Mouse (Mus musculus) liver, embryonic 13.5 days (tissue): ENCODE data around the gene Col13a1. TPM values are rescaled to one million over a fixed set of nuclear protein-coding genes. Genes with fewer than 3 reads are reported as not detected.

Source experiments
- ATAC-seq: fragments of 200-750 bp; cut with Nextera tagmentation; 2 replicates; pipeline ENCODE4 v1.8.0; 2017; ENCODE audit warnings: low read depth, mild to moderate bottlenecking, moderate number of reproducible peaks, moderate library complexity
- DNase-seq: peaks from one replicate; pipeline ENCODE4 v3.0.0; 2022
- H3K27ac ChIP-seq: fragments of 300-500 bp; sonication (generic); 2 replicates; pipeline ENCODE4 v1.5.1; 2015; ENCODE audit warnings: moderate library complexity, mild to moderate bottlenecking, inconsistent platforms
- H3K27me3 ChIP-seq: fragments of 300-500 bp; sonication (generic); 2 replicates; pipeline ENCODE4 v1.6.1; 2015; ENCODE audit warnings: mild to moderate bottlenecking, inconsistent platforms
- H3K36me3 ChIP-seq: fragments of 300-500 bp; sonication (generic); 2 replicates; pipeline ENCODE4 v1.6.1; 2015; ENCODE audit warnings: mild to moderate bottlenecking, inconsistent platforms
- H3K4me1 ChIP-seq: fragments of 300-500 bp; sonication (generic); replicated peaks from 2 replicates; pipeline ENCODE4 v1.6.1; 2015; ENCODE audit warnings: inconsistent platforms
- H3K4me2 ChIP-seq: fragments of 300-500 bp; sonication (generic); 2 replicates; pipeline ENCODE4 v1.6.1; 2015; ENCODE audit warnings: inconsistent platforms, mild to moderate bottlenecking, moderate library complexity
- H3K4me3 ChIP-seq: fragments of 300-500 bp; sonication (generic); replicated peaks from 2 replicates; pipeline ENCODE4 v1.5.1; 2015; ENCODE audit warnings: mild to moderate bottlenecking, inconsistent platforms
- H3K9ac ChIP-seq: fragments of 300-500 bp; sonication (generic); 2 replicates; pipeline ENCODE4 v1.6.1; 2015; ENCODE audit warnings: mild to moderate bottlenecking, inconsistent platforms
- H3K9me3 ChIP-seq: fragments of 300-500 bp; sonication (generic); replicated peaks from 2 replicates; pipeline ENCODE4 v1.6.1; 2016; ENCODE audit warnings: inconsistent platforms
- WGBS: fragments of 180-500 bp; shearing (Covaris S2); methylation state at CpG from one replicate; pipeline ENCODE4 v1.1.7; 2015; ENCODE audit not compliant: insufficient replicate concordance; 5-methylcytosine and 5-hydroxymethylcytosine counted together
- polyA plus RNA-seq: library from polyadenylated mRNA; unstranded; fragments of >200 nt; fragmentation: Nextera tagmentation; extraction: Ambion mirVana; gene quantifications from 2 replicates; pipeline ENCODE4 v1.2.1, GENCODE M21; 2015

Col13a1 gene
- polyA plus RNA-seq, 1 experiment from 2014 or later, result 1.4 TPM

- WGBS, result 69% methylated on average over 1 of the region's 1 CpGs
- ATAC-seq (no peak), DNase-seq (no peak)
These were observed 21.3 kb upstream of the Col13a1 start for GRCm38 (mm10) chr10:62000216-62000615.

GRCm38 (mm10) chr10:61999766-62000165 lies 20.9 kb upstream of the Col13a1 start:
- Histone ChIP-seq H3K9me3 (no peaks in the 10 kb centered on the region), H3K9ac (no peak overlapping the region), H3K4me2 (no peak overlapping the region), H3K4me3 (no peak overlapping the region), H3K27me3 (no peaks in the 10 kb centered on the region), H3K36me3 (no peaks in the 10 kb centered on the region), H3K4me1 (no peaks in the 10 kb centered on the region), H3K27ac (no peak overlapping the region)
- WGBS, result 56% methylated on average over 1 of the region's 1 CpGs
- no peak for ATAC-seq
- DNase-seq, result no peak

More at GRCm38 (mm10) chr10:62000216-62000615, 21.3 kb upstream of the Col13a1 start:
- Histone ChIP-seq H3K9me3 (no peaks in the 10 kb centered on the region), H3K36me3 (no peaks in the 10 kb centered on the region), H3K4me3 (no peak overlapping the region), H3K4me1 (no peaks in the 10 kb centered on the region), H3K27ac (no peak overlapping the region), H3K4me2 (no peak overlapping the region), H3K27me3 (no peaks in the 10 kb centered on the region), H3K9ac (no peak overlapping the region)

GRCm38 (mm10) chr10:61991481-61992424 lies 12.8 kb upstream of the Col13a1 start:
- 18% methylated on average over 11 of the region's 11 CpGs for WGBS
- no peaks in the 10 kb centered on the region for H3K36me3 ChIP-seq
- ATAC-seq (no peak), DNase-seq (no peak)
- no peaks in the 10 kb centered on the region for H3K27me3 ChIP-seq
- H3K9ac ChIP-seq, result no peak overlapping the region
- H3K27ac ChIP-seq, result no peak overlapping the region
- no peak overlapping the region for H3K4me3 ChIP-seq
- H3K9me3 ChIP-seq, result no peaks in the 10 kb centered on the region
- H3K4me2 ChIP-seq, result no peak overlapping the region
- H3K4me1 ChIP-seq, result no peaks in the 10 kb centered on the region

GRCm38 (mm10) chr10:61980424-61980823 lies 1.5 kb upstream of the Col13a1 start:
- Histone ChIP-seq H3K4me1 (no peaks in the 10 kb centered on the region; the same call in 1 of the 2 replicates), H3K27ac (no peak overlapping the region), H3K9me3 (no peaks in the 10 kb centered on the region), H3K4me3 (no peak overlapping the region), H3K4me2 (no peak overlapping the region), H3K36me3 (no peaks in the 10 kb centered on the region), H3K9ac (no peak overlapping the region), H3K27me3 (peaks cover 65% of the 10 kb centered on the region)
- DNase-seq (peak; percentile 50), ATAC-seq (no peak)
- WGBS, result 2% methylated on average over 7 of the region's 7 CpGs

GRCm38 (mm10) chr10:61978112-61978865 lies 619 bp downstream of the Col13a1 start:
- no peaks in the 10 kb centered on the region; the same call in 1 of the 2 replicates for H3K4me1 ChIP-seq
- WGBS, result under 1% methylated on average over 65 of the region's 65 CpGs
- H3K9me3 ChIP-seq, result no peaks in the 10 kb centered on the region
- peaks cover 66% of the 10 kb centered on the region for H3K27me3 ChIP-seq
- DNase-seq, result no peak
- H3K4me2 ChIP-seq, result peak overlapping the region; percentile 55
- H3K36me3 ChIP-seq, result no peaks in the 10 kb centered on the region
- ATAC-seq, result no peak
- no peak overlapping the region for H3K9ac ChIP-seq
- H3K27ac ChIP-seq, result no peak overlapping the region
- H3K4me3 ChIP-seq, result peak overlapping the region; percentile 44

- H3K27ac ChIP-seq, result no peak overlapping the region
- no peaks in the 10 kb centered on the region for H3K9me3 ChIP-seq
- peak overlapping the region; percentile 55 for H3K4me2 ChIP-seq
- peaks cover 66% of the 10 kb centered on the region for H3K27me3 ChIP-seq
- peak overlapping the region; percentile 44 for H3K4me3 ChIP-seq
- ATAC-seq (no peak), DNase-seq (no peak)
- no peaks in the 10 kb centered on the region; the same call in 1 of the 2 replicates for H3K4me1 ChIP-seq
- no peaks in the 10 kb centered on the region for H3K36me3 ChIP-seq
- H3K9ac ChIP-seq, result no peak overlapping the region
- 3% methylated on average over 18 of the region's 18 CpGs for WGBS
These were observed 1.4 kb downstream of the Col13a1 start for GRCm38 (mm10) chr10:61977392-61978096.

GRCm38 (mm10) chr10:61976987-61977386 lies 1.9 kb downstream of the Col13a1 start:
- H3K27ac ChIP-seq, result no peak overlapping the region
- H3K4me3 ChIP-seq, result peak overlapping the region; percentile 44; the same call in 1 of the 2 replicates
- no peaks in the 10 kb centered on the region for H3K36me3 ChIP-seq
- no peak for ATAC-seq
- H3K27me3 ChIP-seq, result peaks cover 60% of the 10 kb centered on the region
- no peaks in the 10 kb centered on the region for H3K9me3 ChIP-seq
- H3K4me2 ChIP-seq, result peak overlapping the region; percentile 55
- 10% methylated on average over 6 of the region's 6 CpGs for WGBS
- H3K4me1 ChIP-seq, result no peaks in the 10 kb centered on the region; the same call in 1 of the 2 replicates
- H3K9ac ChIP-seq, result no peak overlapping the region
- DNase-seq, result no peak

GRCm38 (mm10) chr10:61974581-61974980 lies 4.3 kb downstream of the Col13a1 start:
- Histone ChIP-seq H3K36me3 (no peaks in the 10 kb centered on the region), H3K9ac (no peak overlapping the region), H3K4me1 (no peaks in the 10 kb centered on the region; the same call in 1 of the 2 replicates), H3K9me3 (no peaks in the 10 kb centered on the region), H3K4me3 (no peak overlapping the region), H3K27ac (no peak overlapping the region), H3K27me3 (peaks cover 43% of the 10 kb centered on the region), H3K4me2 (no peak overlapping the region)
- ATAC-seq (no peak), DNase-seq (no peak)
- 89% methylated on average over 2 of the region's 2 CpGs for WGBS

- Histone ChIP-seq H3K4me2 (no peak overlapping the region), H3K27me3 (peaks cover 17% of the 10 kb centered on the region), H3K9me3 (no peaks in the 10 kb centered on the region), H3K9ac (no peak overlapping the region), H3K4me1 (no peaks in the 10 kb centered on the region), H3K27ac (no peak overlapping the region), H3K36me3 (no peaks in the 10 kb centered on the region), H3K4me3 (no peak overlapping the region)
- 25% methylated on average over 4 of the region's 4 CpGs for WGBS
- ATAC-seq (no peak), DNase-seq (no peak)
These were observed 6.9 kb downstream of the Col13a1 start for GRCm38 (mm10) chr10:61972041-61972440.

- H3K27me3 ChIP-seq, result no peaks in the 10 kb centered on the region
- no peak overlapping the region for H3K4me3 ChIP-seq
- H3K36me3 ChIP-seq, result no peaks in the 10 kb centered on the region
- no peak overlapping the region for H3K4me2 ChIP-seq
- ATAC-seq (no peak), DNase-seq (no peak)
- no peaks in the 10 kb centered on the region for H3K9me3 ChIP-seq
- no peak overlapping the region for H3K27ac ChIP-seq
- H3K9ac ChIP-seq, result no peak overlapping the region
- WGBS, result 47% methylated on average over 7 of the region's 7 CpGs
- H3K4me1 ChIP-seq, result no peaks in the 10 kb centered on the region
These were observed 10.8 kb downstream of the Col13a1 start for GRCm38 (mm10) chr10:61968003-61968553.
